Mouse (Mus musculus) lung, postnatal 0 days (tissue): ENCODE results near the gene Sirt1.

ENCODE experiments used
- CTCF ChIP-seq: IDR thresholded peaks from 2 replicates; pipeline ENCODE4 v1.5.1; 2016; ENCODE audit warnings: antibody characterized with exemption, mild to moderate bottlenecking
- EP300 ChIP-seq: IDR thresholded peaks from 2 replicates; pipeline ENCODE4 v1.6.1; 2016; ENCODE audit warnings: antibody characterized with exemption, mild to moderate bottlenecking, control low read depth

DNA sequence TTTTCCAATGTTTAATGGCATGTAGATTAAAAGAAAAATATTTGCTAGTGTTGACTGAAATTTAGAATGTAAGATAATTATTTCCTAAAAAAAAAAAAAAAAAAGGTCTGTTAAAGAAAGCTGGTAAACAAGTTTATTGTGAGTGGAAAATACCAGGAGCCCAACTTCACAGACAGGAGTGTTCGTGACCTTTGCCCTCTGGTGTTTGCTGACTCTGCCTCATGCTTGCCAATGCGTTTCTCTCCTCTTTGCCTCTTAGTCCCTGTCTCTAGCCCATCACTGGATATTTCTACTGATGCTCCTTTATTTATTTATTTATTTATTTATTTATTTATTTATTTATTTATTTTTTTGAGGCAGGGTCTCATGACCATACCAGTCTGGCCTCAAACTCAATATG, 22.1 kb upstream of the Sirt1 start:
- TF ChIP-seq CTCF = no peak
- TF ChIP-seq EP300 = no peak
